Mouse (Mus musculus) CH12.LX (cell line): ENCODE measurements around the gene Incenp.

Experiments
- CHD1 ChIP-seq: IDR thresholded peaks from 2 replicates; pipeline ENCODE4 v1.6.1; 2012; ENCODE audit warnings: low read depth, low read length, improper control_type of control experiment, inconsistent platforms
- CTCF ChIP-seq, 2 experiments: IDR thresholded peaks in 1 of 2; conservative IDR thresholded peaks in 1 of 2; 2 replicates each; pipeline ENCODE4 v1.5.1; 2011 to 2012; ENCODE audit warnings: low read depth in 2 of 2, low read length in 2 of 2, improper control_type of control experiment in 1 of 2, inconsistent platforms in 1 of 2, mild to moderate bottlenecking in 1 of 2, moderate library complexity in 1 of 2
- KAT2A ChIP-seq: IDR thresholded peaks from 2 replicates; pipeline ENCODE4 v1.6.1; 2012; ENCODE audit warnings: low read length, improper control_type of control experiment, inconsistent platforms; ENCODE audit not compliant: insufficient replicate concordance
- MAX ChIP-seq: IDR thresholded peaks from 2 replicates; pipeline ENCODE4 v1.6.1; 2011; ENCODE audit warnings: low read length, improper control_type of control experiment
- NRF1 ChIP-seq: IDR thresholded peaks from 2 replicates; pipeline ENCODE4 v1.6.1; 2014; ENCODE audit warnings: low read depth, mild to moderate bottlenecking, inconsistent platforms, low read length, improper control_type of control experiment, moderate library complexity

DNA sequence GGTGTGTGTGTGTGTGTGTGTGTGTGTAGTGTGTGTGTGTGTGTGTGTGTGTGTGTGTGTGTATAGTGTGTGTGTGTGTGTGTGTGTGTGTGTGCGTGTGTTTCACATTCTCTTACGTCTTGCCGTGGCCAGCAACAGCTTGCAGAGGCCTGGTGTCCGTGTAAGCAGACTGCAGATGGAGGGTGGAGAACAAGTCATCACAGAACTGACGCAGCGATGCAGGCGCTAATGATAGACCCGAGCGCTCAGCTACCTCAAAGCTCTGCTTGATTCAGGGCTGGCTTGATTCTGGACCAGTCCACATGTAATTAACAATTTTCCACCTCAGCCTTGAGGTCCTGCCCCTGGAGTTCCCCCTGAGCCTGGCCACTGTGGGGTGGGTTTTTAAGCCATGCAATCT lies 28.7 kb upstream of the Incenp start:
- no peak for TF ChIP-seq CTCF (conservative IDR thresholded peaks at IDR 0.05 in 1 of 2, IDR thresholded peaks at IDR 0.05 in 1 of 2; ENCODE audit: low read depth in 2 of 2, low read length in 2 of 2)
- TF ChIP-seq NRF1: no peak
- TF ChIP-seq KAT2A: no peak
- TF ChIP-seq MAX: no peak
- no peak for TF ChIP-seq CHD1
